Mouse (Mus musculus) olfactory bulb, adult 2 months (tissue): Measurements from ENCODE around the gene Crip2.

Source experiments
- CTCF ChIP-seq: fragments of 200-500 bp; IDR thresholded peaks from 2 replicates; pipeline ENCODE4 v1.5.1; 2012; ENCODE audit warnings: low read depth, mild to moderate bottlenecking, low read length, moderate library complexity; ENCODE audit not compliant: insufficient read depth
- POLR2A ChIP-seq: fragments of 200-500 bp; IDR thresholded peaks from 2 replicates; pipeline ENCODE4 v1.6.1; 2012; ENCODE audit warnings: mild to moderate bottlenecking, low read depth, low read length, moderate library complexity; ENCODE audit not compliant: insufficient read depth

DNA sequence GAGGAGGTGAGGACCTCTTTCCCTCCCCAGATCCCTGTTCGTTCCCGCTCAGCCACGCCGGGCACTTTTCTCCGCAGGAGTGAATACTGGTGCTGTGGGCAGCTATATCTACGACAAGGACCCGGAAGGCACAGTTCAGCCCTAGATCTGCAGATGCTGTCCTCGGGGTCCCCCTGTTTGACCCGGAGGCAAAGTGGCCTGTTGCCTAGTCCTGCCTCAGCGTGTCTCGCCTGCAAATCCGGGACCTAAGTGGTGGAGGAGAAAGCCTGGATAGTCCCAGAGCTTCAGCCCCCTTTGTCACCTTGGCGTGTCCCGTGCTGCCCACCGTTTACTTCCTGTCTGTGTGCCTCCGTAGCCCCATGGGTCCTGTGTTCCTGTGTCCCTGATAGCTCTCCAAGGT lies 4.8 kb downstream of the Crip2 start:
- TF ChIP-seq CTCF (no peak), POLR2A (no peak)
